Mouse (Mus musculus): ENCODE data around the gene Slc30a3.

DNA sequence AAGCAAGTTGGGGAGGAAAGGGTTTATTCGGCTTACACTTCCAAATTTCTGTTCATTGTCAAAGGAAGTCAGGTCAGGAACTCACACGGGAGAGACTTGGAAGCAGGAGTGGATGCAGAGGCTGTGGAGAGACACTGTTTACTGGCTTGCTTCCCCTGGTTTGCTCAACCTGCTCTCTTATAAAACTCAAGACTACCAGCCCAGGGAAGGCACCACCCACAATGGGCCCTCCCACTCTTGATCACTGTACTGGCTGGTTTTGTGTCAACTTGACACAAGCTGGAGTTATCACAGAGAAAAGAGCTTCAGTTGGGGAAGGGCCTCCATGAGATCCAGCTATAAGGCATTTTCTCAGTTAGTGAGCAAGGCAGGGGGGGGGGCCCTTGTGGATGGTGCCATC is 37.0 kb downstream of the Slc30a3 start:
- TF ChIP-seq CTCF (IDR thresholded peaks at IDR 0.05; ENCODE audit: low read depth) (no peak), EP300 (IDR thresholded peaks at IDR 0.05; ENCODE audit: low read depth) (no peak)

All from liver, embryonic 14.5 days (tissue).